Mouse (Mus musculus) large intestine, adult 2 months (tissue): ENCODE data around the gene Nr2e1. TPM values are rescaled to one million over a fixed set of nuclear protein-coding genes. Genes with fewer than 3 reads are reported as not detected.

Source experiments
- DNase-seq: peaks from one replicate; pipeline ENCODE4 v3.0.0-alpha.2; 2012; ENCODE audit warnings: low read depth, low spot score
- WGBS: fragments of 180-500 bp; shearing (Covaris S2); methylation state at CpG from one replicate; pipeline ENCODE4 v1.1.7; 2018; 5-methylcytosine and 5-hydroxymethylcytosine counted together
- polyA plus RNA-seq: library from polyadenylated mRNA; depleted of rRNA; stranded (reverse); fragments of >200 nt; gene quantifications from 2 replicates; pipeline ENCODE4 v1.2.3, GENCODE M21; 2012

Gene Nr2e1
- polyA plus RNA-seq, 1 experiment: not detected

GRCm38 (mm10) chr10:42590261-42591184, 7.1 kb upstream of the Nr2e1 start:
- 5% methylated on average over 19 of the region's 19 CpGs for WGBS
- no peak for DNase-seq

- no peak for DNase-seq
- 13% methylated on average over 5 of the region's 5 CpGs for WGBS
These were observed 6.1 kb upstream of the Nr2e1 start for GRCm38 (mm10) chr10:42589505-42589904.

GRCm38 (mm10) chr10:42587961-42588750, 4.7 kb upstream of the Nr2e1 start:
- DNase-seq: no peak
- 4% methylated on average over 8 of the region's 8 CpGs for WGBS

- WGBS: 10% methylated on average over 22 of the region's 22 CpGs
- no peak for DNase-seq
These were observed 2.3 kb upstream of the Nr2e1 start for GRCm38 (mm10) chr10:42585596-42586305.

- DNase-seq: no peak
- WGBS: 5% methylated on average over 8 of the region's 8 CpGs
These were observed 1.7 kb upstream of the Nr2e1 start for GRCm38 (mm10) chr10:42585156-42585555.

- DNase-seq: no peak
- 5% methylated on average over 37 of the region's 37 CpGs for whole genome bisulfite sequencing
These were observed 1.1 kb upstream of the Nr2e1 start for GRCm38 (mm10) chr10:42584436-42584983.

GRCm38 (mm10) chr10:42583902-42584435, 537 bp upstream of the Nr2e1 start:
- 4% methylated on average over 32 of the region's 32 CpGs for WGBS
- DNase-seq: no peak

- no peak for DNase-seq
- 2% methylated on average over 44 of the region's 44 CpGs for WGBS
These were observed 794 bp downstream of the Nr2e1 start for GRCm38 (mm10) chr10:42582566-42583110.

- no peak for DNase-seq
- WGBS: 6% methylated on average over 45 of the region's 45 CpGs
These were observed 1.5 kb downstream of the Nr2e1 start for GRCm38 (mm10) chr10:42581694-42582565.

GRCm38 (mm10) chr10:42580951-42581277, 2.5 kb downstream of the Nr2e1 start:
- WGBS: 13% methylated on average over 7 of the region's 7 CpGs
- DNase-seq: no peak

- 5% methylated on average over 29 of the region's 29 CpGs for WGBS
These were observed 3.1 kb downstream of the Nr2e1 start for GRCm38 (mm10) chr10:42580131-42580950.

GRCm38 (mm10) chr10:42579475-42580130, 3.8 kb downstream of the Nr2e1 start:
- DNase-seq: no peak
- 2% methylated on average over 41 of the region's 41 CpGs for WGBS

More at GRCm38 (mm10) chr10:42580131-42580950, 3.1 kb downstream of the Nr2e1 start:
- no peak for DNase-seq

GRCm38 (mm10) chr10:42578698-42579474, 4.5 kb downstream of the Nr2e1 start:
- no peak for DNase-seq
- WGBS: 7% methylated on average over 22 of the region's 22 CpGs

GRCm38 (mm10) chr10:42578281-42578675, 5.2 kb downstream of the Nr2e1 start:
- 5% methylated on average over 15 of the region's 15 CpGs for WGBS
- no peak for DNase-seq

GRCm38 (mm10) chr10:42577525-42578280, 5.7 kb downstream of the Nr2e1 start:
- no peak for DNase-seq
- 6% methylated on average over 15 of the region's 15 CpGs for WGBS

- WGBS: 3% methylated on average over 10 of the region's 10 CpGs
- DNase-seq: no peak
These were observed 8.8 kb downstream of the Nr2e1 start for GRCm38 (mm10) chr10:42574639-42575038.
